Mouse (Mus musculus) hindbrain, embryonic 11.5 days (tissue): ENCODE data around the gene Anxa6. TPM values are rescaled to one million over a fixed set of nuclear protein-coding genes. Genes with fewer than 3 reads are reported as not detected.

ENCODE experiments used
- ATAC-seq: fragments of 200-750 bp; cut with Nextera tagmentation; 2 replicates; pipeline ENCODE4 v1.8.0; 2017; ENCODE audit warnings: mild to moderate bottlenecking, moderate TSS enrichment, moderate library complexity; ENCODE audit not compliant: low FRiP score
- DNase-seq: peaks from one replicate; pipeline ENCODE4 v3.0.0-alpha.2; 2015; ENCODE audit warnings: low spot score
- H3K27ac ChIP-seq: fragments of 300-500 bp; sonication (generic); 2 replicates; pipeline ENCODE4 v1.5.1; 2014; ENCODE audit warnings: mild to moderate bottlenecking, low read depth, low read length
- H3K27me3 ChIP-seq: fragments of 300-500 bp; sonication (generic); 2 replicates; pipeline ENCODE4 v1.6.1; 2014; ENCODE audit warnings: mild to moderate bottlenecking, low read length, moderate library complexity, mixed read lengths; ENCODE audit not compliant: control insufficient read depth, insufficient read depth
- H3K36me3 ChIP-seq: fragments of 300-500 bp; sonication (generic); 2 replicates; pipeline ENCODE4 v1.6.1; 2014; ENCODE audit warnings: mild to moderate bottlenecking, low read length, moderate library complexity, mixed read lengths; ENCODE audit not compliant: control insufficient read depth, insufficient read depth
- H3K4me1 ChIP-seq: fragments of 300-500 bp; sonication (generic); replicated peaks from 2 replicates; pipeline ENCODE4 v1.6.1; 2014; ENCODE audit warnings: low read length, mixed read lengths; ENCODE audit not compliant: control insufficient read depth, insufficient read depth
- H3K4me2 ChIP-seq: fragments of 300-500 bp; sonication (generic); replicated peaks from 2 replicates; pipeline ENCODE4 v1.6.1; 2014; ENCODE audit warnings: mild to moderate bottlenecking, low read depth, low read length
- H3K4me3 ChIP-seq: fragments of 300-500 bp; sonication (generic); 2 replicates; pipeline ENCODE4 v1.5.1; 2014; ENCODE audit warnings: low read depth, low read length
- H3K9ac ChIP-seq: fragments of 300-500 bp; sonication (generic); 2 replicates; pipeline ENCODE4 v1.6.1; 2014; ENCODE audit warnings: low read depth, low read length
- H3K9me3 ChIP-seq: fragments of 300-500 bp; sonication (generic); 2 replicates; pipeline ENCODE4 v1.6.1; 2016; ENCODE audit warnings: low read length; ENCODE audit not compliant: control insufficient read depth
- WGBS: fragments of 180-500 bp; shearing (Covaris S2); extraction: QIAGEN DNeasy Blood & Tissue Kit; methylation state at CpG from one replicate; pipeline ENCODE4 v1.1.7; 2014; 5-methylcytosine and 5-hydroxymethylcytosine counted together
- polyA plus RNA-seq: library from polyadenylated mRNA; unstranded; fragments of >200 nt; fragmentation: Nextera tagmentation; extraction: Ambion mirVana; gene quantifications from 2 replicates; pipeline ENCODE4 v1.2.1, GENCODE M21; 2014

Gene Anxa6
- polyA plus RNA-seq, 1 experiment from 2014 or later, result 91.6 TPM

DNA sequence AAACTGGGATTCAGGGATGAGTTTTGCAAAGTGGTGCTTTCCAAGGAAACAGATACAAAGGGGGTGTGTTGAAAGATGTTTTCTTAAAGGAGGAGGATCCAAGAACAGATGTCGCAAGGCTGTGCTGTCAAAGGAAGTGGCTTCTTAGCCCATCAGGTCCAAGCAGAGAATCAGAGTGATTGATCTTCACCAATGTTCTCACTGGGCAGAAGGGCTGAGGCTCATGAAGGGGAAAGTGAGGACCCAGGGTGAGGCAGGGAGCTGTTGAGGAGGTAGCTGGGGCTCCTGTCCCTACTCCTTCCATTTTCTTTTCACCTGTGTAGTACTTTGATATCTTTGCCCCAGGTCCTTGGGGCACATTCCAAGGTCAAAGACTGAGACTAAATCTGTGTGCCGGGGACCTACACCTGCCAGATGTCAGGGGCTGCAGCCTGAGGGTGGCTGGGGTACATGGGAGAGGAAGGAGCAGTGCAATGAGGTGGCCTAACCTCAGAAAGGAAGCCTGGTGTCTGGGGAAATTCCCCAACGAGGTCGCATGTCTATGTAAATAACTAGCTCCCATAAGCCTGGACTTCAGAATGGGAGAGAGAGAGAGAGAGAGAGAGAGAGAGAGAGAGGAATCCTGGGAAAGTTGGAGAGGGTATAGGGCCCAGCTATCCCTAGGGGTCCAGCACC lies 61.1 kb downstream of the Anxa6 start:
- Histone ChIP-seq H3K4me1 (no peaks in the 10 kb centered on the region; the same call in 1 of the 2 replicates), H3K9me3 (no peaks in the 10 kb centered on the region), H3K4me3 (no peak overlapping the region), H3K9ac (no peak overlapping the region), H3K4me2 (no peak overlapping the region), H3K27ac (no peak overlapping the region), H3K27me3 (no peaks in the 10 kb centered on the region), H3K36me3 (no peaks in the 10 kb centered on the region)
- no peak for DNase-seq
- ATAC-seq, result no peak
- WGBS, result 59% methylated on average over 4 of the region's 4 CpGs

- 75% methylated on average over 8 of the region's 8 CpGs for WGBS
- Histone ChIP-seq H3K9ac (no peak overlapping the region), H3K9me3 (no peaks in the 10 kb centered on the region), H3K4me3 (no peak overlapping the region), H3K27ac (no peak overlapping the region), H3K27me3 (no peaks in the 10 kb centered on the region), H3K4me2 (no peak overlapping the region), H3K4me1 (no peaks in the 10 kb centered on the region; the same call in 1 of the 2 replicates), H3K36me3 (no peaks in the 10 kb centered on the region)
- ATAC-seq, result no peak
- DNase-seq, result no peak
These were observed 61.7 kb downstream of the Anxa6 start for GRCm38 (mm10) chr11:54971365-54972048.

- DNase-seq, result no peak
- Histone ChIP-seq H3K4me2 (no peak overlapping the region), H3K9me3 (no peaks in the 10 kb centered on the region), H3K27me3 (no peaks in the 10 kb centered on the region), H3K4me1 (no peaks in the 10 kb centered on the region), H3K9ac (no peak overlapping the region), H3K36me3 (no peaks in the 10 kb centered on the region), H3K27ac (no peak overlapping the region), H3K4me3 (no peak overlapping the region)
- WGBS, result 87% methylated on average over 6 of the region's 6 CpGs
- ATAC-seq, result no peak
These were observed 68.0 kb downstream of the Anxa6 start for GRCm38 (mm10) chr11:54965234-54965633.

DNA sequence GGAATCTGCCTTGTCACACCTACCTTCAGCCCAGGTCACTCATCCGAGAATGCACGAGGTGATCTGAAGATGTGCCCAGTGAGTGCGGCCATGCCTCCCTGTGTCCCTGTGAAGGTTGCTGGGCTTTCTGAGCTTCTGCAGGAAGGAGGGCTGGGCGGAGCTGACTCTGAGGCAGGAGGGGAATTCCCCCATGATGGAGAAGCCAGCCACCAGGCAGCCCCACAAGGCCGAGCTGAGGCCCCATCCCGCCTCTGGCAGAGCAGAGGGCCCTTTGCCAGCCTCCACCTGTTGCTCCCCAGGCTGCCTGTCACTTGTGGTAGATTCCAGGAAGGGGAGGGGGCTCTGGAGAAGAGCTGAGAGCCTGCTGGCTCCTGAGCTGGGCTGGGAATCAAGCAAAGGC lies 70.4 kb downstream of the Anxa6 start, which contains the start of gene Tnip1:
Gene Tnip1, minus strand, starts transcription at position 108 of the 400 bp plus-strand sequence.
- H3K27me3 ChIP-seq, result no peaks in the 10 kb centered on the region
- no peaks in the 10 kb centered on the region for H3K36me3 ChIP-seq
- no peak within 1 kb of the TSS for H3K27ac ChIP-seq
- WGBS, result 34% methylated on average over 6 of the region's 6 CpGs
- no peaks in the 10 kb centered on the region for H3K4me1 ChIP-seq
- H3K9me3 ChIP-seq, result no peaks in the 10 kb centered on the region
- H3K4me3 ChIP-seq, result no peak within 1 kb of the TSS
- H3K9ac ChIP-seq, result no peak within 1 kb of the TSS
- DNase-seq, result no peak
- no peak within 1 kb of the TSS for H3K4me2 ChIP-seq
- ATAC-seq, result no peak

DNA sequence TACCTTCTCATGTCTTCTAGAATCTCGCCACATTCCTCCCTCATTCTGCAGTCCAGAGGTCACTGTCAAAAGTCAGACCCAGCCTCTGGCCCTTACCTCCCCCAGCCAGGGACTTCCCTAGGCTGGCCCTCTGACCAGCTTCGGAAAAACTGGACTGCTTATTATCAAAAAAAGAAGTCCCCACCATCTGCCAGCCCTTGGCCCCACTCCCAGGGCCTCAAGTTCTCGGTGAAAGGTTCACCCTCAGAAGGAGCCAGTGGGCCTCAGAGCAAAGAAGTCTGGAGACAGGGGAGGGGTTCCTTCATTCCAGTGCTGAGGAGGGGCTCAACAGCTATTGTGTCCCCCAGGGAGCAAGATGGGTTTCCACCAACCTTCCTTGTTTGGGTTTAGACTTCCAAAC lies 71.3 kb downstream of the Anxa6 start:
- Histone ChIP-seq H3K4me2 (no peak overlapping the region), H3K9ac (no peak overlapping the region), H3K36me3 (no peaks in the 10 kb centered on the region), H3K4me3 (no peak overlapping the region), H3K27ac (no peak overlapping the region), H3K4me1 (no peaks in the 10 kb centered on the region), H3K9me3 (no peaks in the 10 kb centered on the region), H3K27me3 (no peaks in the 10 kb centered on the region)
- 66% methylated on average over 3 of the region's 3 CpGs for WGBS
- ATAC-seq (no peak), DNase-seq (no peak)

GRCm38 (mm10) chr11:54961164-54961850 lies 71.9 kb downstream of the Anxa6 start:
- 65% methylated on average over 6 of the region's 6 CpGs for WGBS
- H3K27me3 ChIP-seq, result no peaks in the 10 kb centered on the region

DNA sequence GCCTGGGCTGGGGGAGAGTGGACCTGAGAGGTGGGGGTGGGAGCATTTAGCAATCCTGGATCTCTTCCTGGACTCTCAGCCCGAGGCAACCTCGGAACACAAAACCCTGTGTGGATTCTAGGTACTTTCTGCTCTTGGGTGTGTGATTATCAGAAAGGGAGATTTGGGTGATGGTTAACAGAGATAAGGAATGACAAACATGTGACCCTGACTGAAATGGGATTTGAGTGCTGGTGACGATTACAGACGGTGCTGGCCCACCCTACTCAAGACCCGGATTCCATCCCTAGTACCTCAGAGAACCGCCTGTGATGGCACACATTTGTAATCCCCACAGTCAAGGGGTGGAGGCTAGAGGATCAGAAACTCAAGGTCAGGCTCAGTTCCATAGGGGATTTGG lies 73.0 kb downstream of the Anxa6 start:
- ATAC-seq, result no peak
- H3K36me3 ChIP-seq, result no peaks in the 10 kb centered on the region
- H3K4me2 ChIP-seq, result no peak overlapping the region
- no peak overlapping the region for H3K27ac ChIP-seq
- DNase-seq, result no peak
- H3K9ac ChIP-seq, result no peak overlapping the region
- H3K9me3 ChIP-seq, result no peaks in the 10 kb centered on the region
- H3K4me3 ChIP-seq, result no peak overlapping the region
- no peaks in the 10 kb centered on the region for H3K27me3 ChIP-seq
- 86% methylated on average over 6 of the region's 6 CpGs for WGBS
- H3K4me1 ChIP-seq, result no peaks in the 10 kb centered on the region

More at GRCm38 (mm10) chr11:54961164-54961850, 71.9 kb downstream of the Anxa6 start:
- DNase-seq (no peak), ATAC-seq (no peak)
- Histone ChIP-seq H3K36me3 (no peaks in the 10 kb centered on the region), H3K4me3 (no peak overlapping the region), H3K4me1 (no peaks in the 10 kb centered on the region), H3K27ac (no peak overlapping the region), H3K9me3 (no peaks in the 10 kb centered on the region), H3K9ac (no peak overlapping the region), H3K4me2 (no peak overlapping the region)

GRCm38 (mm10) chr11:54958571-54959073 lies 74.6 kb downstream of the Anxa6 start:
- Histone ChIP-seq H3K9ac (no peak overlapping the region), H3K4me2 (no peak overlapping the region), H3K4me1 (no peaks in the 10 kb centered on the region; the same call in 1 of the 2 replicates), H3K4me3 (no peak overlapping the region), H3K27ac (no peak overlapping the region), H3K27me3 (no peaks in the 10 kb centered on the region), H3K36me3 (no peaks in the 10 kb centered on the region), H3K9me3 (no peaks in the 10 kb centered on the region)
- ATAC-seq (no peak), DNase-seq (no peak)
- 66% methylated on average over 3 of the region's 3 CpGs for WGBS
